Mouse (Mus musculus) gonadal fat pad, adult 2 months (tissue): ENCODE data around the gene Cmtm3. TPM values are rescaled to one million over a fixed set of nuclear protein-coding genes. Genes with fewer than 3 reads are reported as not detected.

Experiments
- DNase-seq: peaks from one replicate; pipeline ENCODE4 v3.0.0-alpha.2; 2012; ENCODE audit warnings: low read depth
- polyA plus RNA-seq: library from polyadenylated mRNA; depleted of rRNA; stranded (reverse); fragments of >200 nt; gene quantifications from 2 replicates; pipeline ENCODE4 v1.2.3, GENCODE M21; 2012; rRNA removed

The Cmtm3 gene
- polyA plus RNA-seq, 1 experiment: 67.8 TPM

DNA sequence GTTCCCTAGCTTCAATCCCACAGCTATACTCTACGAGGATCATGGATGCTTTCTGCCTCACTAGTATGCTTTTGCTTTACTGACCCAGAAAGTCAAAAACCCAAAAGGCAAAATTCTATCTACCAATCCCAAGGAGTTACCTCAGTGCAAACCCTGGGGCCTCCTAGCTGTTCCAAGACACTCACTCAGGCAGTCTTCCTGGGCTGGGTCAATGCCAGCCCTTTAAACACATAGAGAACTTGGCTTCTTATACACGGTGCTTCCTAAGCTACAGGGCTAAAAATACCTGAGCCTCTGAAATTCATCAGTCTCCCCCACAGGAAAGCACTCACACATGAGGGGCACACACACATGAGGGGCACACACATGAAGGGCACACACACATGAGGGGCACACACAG is 44.1 kb downstream of the Cmtm3 start:
- no peak for DNase-seq

DNA sequence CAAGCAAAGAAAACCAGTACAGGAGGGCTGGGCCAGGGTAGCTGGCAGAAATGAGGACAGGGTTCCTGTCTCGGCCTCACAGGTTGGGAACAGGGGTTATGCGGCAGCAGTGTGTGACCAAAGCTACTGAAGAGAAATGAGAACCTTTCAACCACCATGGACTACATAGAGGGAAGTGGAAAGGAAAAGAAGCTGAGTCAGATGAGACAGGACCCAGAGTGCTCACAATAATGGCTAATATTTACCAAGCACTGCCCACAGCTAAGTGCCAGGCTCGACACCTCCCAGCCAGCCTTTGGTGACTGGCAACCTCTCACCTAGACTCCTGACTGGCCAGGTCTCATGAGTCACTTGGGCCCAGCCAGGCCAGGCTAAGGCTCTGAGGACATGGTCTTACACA is 44.8 kb downstream of the Cmtm3 start:
- DNase-seq: no peak

DNA sequence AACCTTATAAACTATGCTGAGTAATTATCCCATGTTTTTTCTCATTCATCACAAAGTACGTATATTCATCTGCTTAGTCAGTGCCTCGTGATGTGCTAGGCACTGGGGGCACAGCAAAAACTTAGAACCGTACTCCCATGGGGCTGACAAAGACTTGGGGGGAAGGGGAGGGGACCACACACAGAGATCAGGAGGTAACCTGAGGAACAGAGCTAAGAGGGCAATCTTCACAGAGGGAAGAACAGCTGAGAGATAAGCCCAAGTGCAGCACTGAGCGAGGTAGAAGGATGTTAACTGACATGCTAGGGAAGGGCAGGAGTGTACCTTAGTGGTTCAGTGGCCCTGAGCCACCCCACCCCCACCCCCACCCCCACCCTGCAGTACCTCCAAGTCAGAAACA is 47.5 kb downstream of the Cmtm3 start:
- DNase-seq: no peak

DNA sequence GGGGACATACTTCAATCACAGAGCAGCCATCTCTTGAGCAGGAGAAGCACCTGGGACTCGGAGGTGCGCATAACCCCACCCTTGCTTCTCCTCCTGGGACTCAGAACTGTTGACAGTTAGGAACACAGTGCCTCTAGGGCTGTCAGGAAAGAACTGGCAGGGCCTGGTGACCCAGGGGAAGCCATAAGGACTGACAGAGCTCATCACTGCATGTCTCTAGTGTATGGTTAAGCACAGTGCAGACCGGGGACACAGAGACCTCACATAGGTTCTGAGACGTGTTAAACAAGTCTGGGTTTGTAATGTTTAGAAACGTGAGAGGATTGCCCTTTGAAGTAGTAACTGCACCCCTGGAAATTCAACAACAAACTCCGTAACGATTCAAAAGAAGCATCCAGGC is 48.3 kb downstream of the Cmtm3 start:
- no peak for DNase-seq

DNA sequence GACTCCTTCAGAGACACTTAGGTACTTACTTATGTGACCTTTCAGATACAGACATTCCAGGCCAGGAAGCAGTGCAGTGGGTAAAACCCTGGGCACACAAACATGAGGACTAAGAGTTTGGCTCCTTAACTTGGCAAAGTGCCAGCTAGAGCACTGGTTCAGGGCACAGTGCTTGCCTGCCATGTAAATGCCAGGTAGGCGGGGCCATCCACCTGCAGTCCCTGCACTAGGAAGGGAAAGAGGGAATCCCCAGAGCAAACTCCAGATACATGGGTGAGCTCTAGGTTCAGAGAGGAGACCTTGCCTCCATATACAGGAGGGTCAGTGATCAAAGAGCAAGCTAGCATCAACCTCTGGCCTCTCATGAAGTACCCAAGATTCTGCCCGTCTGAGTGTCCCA is 48.8 kb downstream of the Cmtm3 start:
- DNase-seq: no peak

DNA sequence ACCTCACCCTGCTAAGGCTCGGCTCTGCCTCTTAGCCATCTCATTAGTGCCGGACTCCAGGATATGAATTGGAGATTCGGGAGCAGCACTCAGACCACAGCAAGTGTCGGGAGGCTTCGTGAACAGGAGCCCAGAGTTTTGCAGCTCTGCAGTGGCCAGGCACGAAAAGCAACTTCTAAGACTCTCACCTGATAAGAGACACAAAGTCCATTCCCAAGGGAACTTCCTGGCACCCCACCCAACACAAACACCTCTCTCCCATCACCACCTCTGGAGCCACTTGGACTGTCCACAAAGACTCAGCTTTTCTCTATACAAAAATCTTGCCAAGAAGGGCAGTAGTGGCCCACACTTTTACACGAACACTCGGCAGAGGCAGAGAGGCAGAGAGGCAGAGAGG is 51.0 kb downstream of the Cmtm3 start:
- DNase-seq: no peak

DNA sequence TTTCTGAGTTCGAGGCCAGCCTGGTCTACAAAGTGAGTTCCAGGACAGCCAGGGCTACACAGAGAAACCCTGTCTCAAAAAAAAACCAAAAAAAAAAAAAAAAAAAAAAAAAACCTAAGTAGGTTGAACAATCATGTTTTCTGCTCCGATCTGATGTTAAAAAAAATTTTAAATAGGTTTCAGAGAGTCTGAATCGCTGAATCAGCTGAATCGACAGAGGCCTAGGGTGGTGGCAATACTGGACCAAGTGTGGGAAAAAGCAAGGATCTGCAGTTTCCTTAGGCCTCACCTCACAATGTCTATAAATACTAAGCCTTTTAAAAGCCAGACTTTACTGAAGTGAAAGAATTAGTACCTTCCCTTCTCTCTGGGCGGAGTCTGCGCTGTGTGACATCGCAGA is 53.9 kb downstream of the Cmtm3 start:
- no peak for DNase-seq

DNA sequence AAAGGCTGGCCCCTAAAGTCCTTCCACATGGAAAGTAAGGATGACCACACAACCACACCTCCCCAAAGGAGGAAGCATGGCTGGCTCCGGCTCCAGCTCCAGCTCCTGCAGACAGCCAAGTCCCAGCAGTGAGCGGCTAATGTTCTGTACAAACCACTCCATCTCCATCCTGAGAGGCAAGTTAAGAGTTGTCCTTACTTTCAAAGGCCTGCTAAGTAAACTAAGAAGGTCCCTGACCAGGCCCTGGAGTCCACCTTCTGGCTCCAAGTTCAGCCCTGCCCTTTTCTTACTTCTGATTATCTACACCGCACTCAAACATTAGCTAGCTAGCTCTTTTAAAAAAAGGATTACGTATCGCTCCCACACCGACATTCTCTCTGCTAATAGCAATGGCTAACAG is 54.6 kb downstream of the Cmtm3 start:
- DNase-seq: no peak

DNA sequence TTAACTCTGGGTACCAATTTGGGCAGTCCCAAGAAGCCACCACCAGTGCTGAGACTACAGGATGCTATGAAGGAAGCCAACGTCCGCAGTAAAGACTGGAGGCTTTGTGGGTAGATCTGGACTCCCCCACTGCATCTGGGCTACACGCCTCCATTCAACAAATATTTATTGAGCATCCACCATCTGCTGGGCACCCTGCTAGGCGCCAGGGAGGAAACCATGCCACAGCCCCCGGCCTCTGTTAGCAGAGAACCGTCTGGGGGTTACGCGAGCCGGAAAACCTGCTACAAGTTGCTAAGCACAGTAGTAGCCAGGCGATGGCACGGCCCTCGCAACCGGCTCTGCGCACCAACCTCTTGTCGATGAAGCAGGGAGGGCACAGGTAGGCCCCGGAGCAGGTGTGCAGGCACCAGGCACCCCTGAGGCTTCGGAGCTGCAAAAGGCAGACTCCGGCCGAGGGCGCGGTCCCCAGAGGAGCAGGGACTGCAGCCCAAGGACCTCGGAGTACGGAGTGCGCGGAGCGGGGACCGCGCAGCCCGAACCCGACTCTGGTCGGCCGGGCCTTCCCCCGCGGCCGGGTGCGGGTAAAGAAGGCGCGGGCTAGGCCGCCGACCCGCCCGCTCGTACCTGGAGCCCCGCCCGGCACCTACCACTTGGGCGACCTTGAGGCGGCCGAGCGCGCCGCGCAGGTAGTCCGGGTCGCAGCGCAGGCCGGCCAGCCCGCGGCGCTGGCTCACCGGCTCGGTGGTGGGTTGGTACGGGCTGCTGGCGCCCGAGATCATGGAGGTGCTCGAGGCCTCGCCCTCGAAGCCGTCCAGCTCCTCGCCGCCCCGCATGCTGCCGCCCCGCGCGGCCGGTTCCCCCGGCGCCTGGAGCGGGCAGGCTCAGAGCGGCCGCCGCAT is 55.8 kb downstream of the Cmtm3 start:
- DNase-seq: no peak

DNA sequence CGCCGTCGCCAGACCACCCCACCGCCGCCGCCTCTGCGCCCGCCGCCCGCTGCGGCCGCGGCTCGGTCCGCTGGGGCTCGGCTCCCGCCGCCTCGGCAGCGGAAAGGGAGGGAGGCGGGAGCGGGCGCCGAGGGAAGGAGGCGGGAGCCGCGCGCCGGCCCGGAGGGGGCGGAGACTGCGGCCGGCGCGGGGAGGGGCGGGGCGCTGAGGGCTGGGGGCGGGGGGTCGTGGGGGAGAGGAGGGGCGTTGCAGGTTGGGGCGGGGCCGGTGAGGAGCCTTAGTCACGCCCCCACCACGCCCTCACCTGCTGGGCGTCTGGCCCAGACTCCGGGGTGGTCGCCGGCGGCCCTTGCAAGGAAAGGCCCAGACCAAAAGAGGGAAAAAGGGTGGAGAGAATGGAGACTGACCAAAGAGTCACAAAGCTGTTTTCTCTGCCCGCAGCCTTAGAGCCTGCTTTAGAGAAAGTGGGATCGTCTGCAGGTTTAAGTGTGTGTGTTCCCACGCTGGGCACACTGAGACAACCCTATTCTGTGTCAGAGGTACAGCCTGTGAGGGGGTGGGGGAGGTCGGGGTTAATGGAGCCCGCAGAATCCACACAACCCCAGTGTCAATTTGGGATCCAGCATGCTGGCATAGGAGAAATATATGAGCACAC is 56.6 kb downstream of the Cmtm3 start, which contains the start of gene Cmtm4:
Cmtm4 (minus strand) TSS at position 105 of the 655 bp plus-strand sequence.
- no peak for DNase-seq

Other genes with a start within 250 kb of the Cmtm3 start
- gene Cdh5, start 237.8 kb upstream of the Cmtm3 start, polyA plus RNA-seq: 90.9 and 92.6 TPM in 2 replicates
- 0.92 and 0.99 TPM in 2 replicates for gene Bean1, start 169.0 kb upstream of the Cmtm3 start, polyA plus RNA-seq
- gene Tk2, start 90.9 kb upstream of the Cmtm3 start, polyA plus RNA-seq: 33.4 and 33.6 TPM in 2 replicates
- gene Cklf, start 88.5 kb upstream of the Cmtm3 start, polyA plus RNA-seq: 15.9 and 19.9 TPM in 2 replicates
- 1.5 and 2.5 TPM in 2 replicates for gene Cmtm2a, start 46.2 kb upstream of the Cmtm3 start, polyA plus RNA-seq
- gene Gm45711, start 29.3 kb upstream of the Cmtm3 start, polyA plus RNA-seq: 0.29 TPM in 1 of 2 replicates, not detected in the other
- 0.11 TPM in 1 of 2 replicates, not detected in the other for gene Cmtm1, start 29.3 kb upstream of the Cmtm3 start, polyA plus RNA-seq
- gene Gm11020, start 17.8 kb upstream of the Cmtm3 start, polyA plus RNA-seq: not detected in 2 replicates
- 1.0 and 2.9 TPM in 2 replicates for gene Cmtm2b, start 17.2 kb upstream of the Cmtm3 start, polyA plus RNA-seq
- gene Cmtm4, start 56.4 kb downstream of the Cmtm3 start, polyA plus RNA-seq: 25.5 and 33.2 TPM in 2 replicates
- gene Dync1li2, start 103.6 kb downstream of the Cmtm3 start, polyA plus RNA-seq: 26.2 and 29.2 TPM in 2 replicates
- gene Terb1, start 170.5 kb downstream of the Cmtm3 start, polyA plus RNA-seq: 0.15 and 0.26 TPM in 2 replicates
- gene Nae1, start 195.2 kb downstream of the Cmtm3 start, polyA plus RNA-seq: 20.5 and 23.2 TPM in 2 replicates
- gene Car7, start 195.3 kb downstream of the Cmtm3 start, polyA plus RNA-seq: 17.3 and 17.8 TPM in 2 replicates